Mouse (Mus musculus) intestine, postnatal 0 days (tissue): ENCODE measurements around the gene Fntb. TPM values are rescaled to one million over a fixed set of nuclear protein-coding genes. Genes with fewer than 3 reads are reported as not detected.

Experiments used
- ATAC-seq: fragments of 200-750 bp; cut with Nextera tagmentation; 2 replicates; pipeline ENCODE4 v1.8.0; 2017; ENCODE audit warnings: mild to moderate bottlenecking, moderate TSS enrichment, moderate library complexity
- H3K27ac ChIP-seq: fragments of 300-500 bp; sonication (generic); 2 replicates; pipeline ENCODE4 v1.5.1; 2014; ENCODE audit warnings: mild to moderate bottlenecking, low read depth, low read length, moderate library complexity
- H3K27me3 ChIP-seq: fragments of 300-500 bp; sonication (generic); replicated peaks from 2 replicates; pipeline ENCODE4 v1.6.1; 2014; ENCODE audit warnings: low read length, mixed read lengths; ENCODE audit not compliant: control insufficient read depth, insufficient read depth
- H3K36me3 ChIP-seq: fragments of 300-500 bp; sonication (generic); 2 replicates; pipeline ENCODE4 v1.6.1; 2014; ENCODE audit warnings: mild to moderate bottlenecking, moderate library complexity; ENCODE audit not compliant: control insufficient read depth, insufficient read depth
- H3K4me1 ChIP-seq: fragments of 300-500 bp; sonication (generic); replicated peaks from 2 replicates; pipeline ENCODE4 v1.6.1; 2014; ENCODE audit warnings: antibody characterized with exemption, low read length, mixed read lengths; ENCODE audit not compliant: control insufficient read depth, insufficient read depth
- H3K4me2 ChIP-seq: fragments of 300-500 bp; sonication (generic); replicated peaks from 2 replicates; pipeline ENCODE4 v1.6.1; 2014; ENCODE audit warnings: low read depth, mild to moderate bottlenecking, moderate library complexity
- H3K4me3 ChIP-seq: fragments of 300-500 bp; sonication (generic); 2 replicates; pipeline ENCODE4 v1.5.1; 2014; ENCODE audit warnings: low read depth, low read length
- H3K9ac ChIP-seq: fragments of 300-500 bp; sonication (generic); 2 replicates; pipeline ENCODE4 v1.6.1; 2014; ENCODE audit warnings: mild to moderate bottlenecking, low read depth, low read length
- H3K9me3 ChIP-seq: fragments of 300-500 bp; sonication (generic); 2 replicates; pipeline ENCODE4 v1.6.1; 2016; ENCODE audit warnings: mixed run types; ENCODE audit not compliant: control insufficient read depth
- CTCF ChIP-seq: sonication (generic); IDR thresholded peaks from 2 replicates; pipeline ENCODE4 v1.5.1; 2016; ENCODE audit warnings: low read depth, mild to moderate bottlenecking, control low read depth, antibody characterized with exemption, moderate library complexity
- WGBS: fragments of 180-500 bp; shearing (Covaris S2); extraction: QIAGEN DNeasy Blood & Tissue Kit; methylation state at CpG from one replicate; pipeline ENCODE4 v1.1.7; 2014; 5-methylcytosine and 5-hydroxymethylcytosine counted together
- polyA plus RNA-seq: library from polyadenylated mRNA; unstranded; fragments of >200 nt; fragmentation: Nextera tagmentation; extraction: Ambion mirVana; gene quantifications from 2 replicates; pipeline ENCODE4 v1.2.1, GENCODE M21; 2015

The Fntb gene
- polyA plus RNA-seq, 1 experiment from 2014 or later: 13.5 TPM

DNA sequence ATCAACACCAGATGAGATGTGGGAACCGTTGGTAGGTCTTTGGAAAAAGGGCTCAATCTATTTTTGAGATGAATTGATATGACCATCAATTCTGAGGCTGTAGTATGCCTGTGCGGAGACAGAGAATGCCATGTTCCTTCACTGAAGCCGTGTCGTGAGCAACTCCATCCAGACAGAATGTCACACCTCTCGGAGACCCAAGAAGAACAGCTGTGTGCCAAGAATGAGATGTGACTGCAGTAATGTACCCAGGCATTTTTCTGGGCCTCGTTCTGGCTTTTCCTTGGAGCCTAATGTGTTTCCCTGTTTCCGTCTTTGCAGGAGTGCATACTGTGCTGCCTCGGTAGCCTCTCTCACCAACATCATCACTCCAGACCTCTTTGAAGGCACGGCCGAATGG is 131.6 kb downstream of the Fntb start:
- Histone ChIP-seq H3K4me1 (no peaks in the 10 kb centered on the region), H3K9ac (no peak overlapping the region), H3K9me3 (no peaks in the 10 kb centered on the region), H3K27ac (no peak overlapping the region), H3K4me2 (no peak overlapping the region), H3K27me3 (no peaks in the 10 kb centered on the region), H3K4me3 (no peak overlapping the region), H3K36me3 (peaks cover 6% of the 10 kb centered on the region; the same call in 1 of the 2 replicates)
- no peak for TF ChIP-seq CTCF
- no peak for ATAC-seq
- 89% methylated on average over 10 of the region's 10 CpGs for WGBS

DNA sequence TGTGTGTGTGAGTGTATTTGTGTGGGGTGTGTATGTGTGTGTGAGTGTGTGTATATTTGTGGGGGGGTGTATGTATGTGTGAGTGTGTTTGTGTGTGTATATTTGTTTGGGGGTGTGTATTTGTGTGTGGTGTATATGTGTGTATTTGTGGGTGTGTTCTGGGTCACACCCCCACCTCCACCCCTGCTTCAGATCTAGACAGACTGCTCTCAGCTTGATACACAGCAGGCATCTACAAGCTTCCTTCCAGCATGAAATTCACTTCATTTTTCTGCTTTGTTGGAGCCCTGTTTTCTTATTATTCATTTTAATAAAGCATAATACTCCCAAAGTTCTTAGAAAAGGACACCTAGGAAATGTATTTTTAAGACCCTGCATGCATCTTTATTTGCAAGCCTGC is 132.8 kb downstream of the Fntb start:
- Histone ChIP-seq H3K4me1 (no peaks in the 10 kb centered on the region), H3K9ac (no peak overlapping the region), H3K36me3 (peaks cover 3% of the 10 kb centered on the region; the same call in 1 of the 2 replicates), H3K4me2 (no peak overlapping the region), H3K4me3 (no peak overlapping the region), H3K9me3 (no peaks in the 10 kb centered on the region), H3K27me3 (no peaks in the 10 kb centered on the region), H3K27ac (no peak overlapping the region)
- ATAC-seq: no peak
- TF ChIP-seq CTCF: no peak

DNA sequence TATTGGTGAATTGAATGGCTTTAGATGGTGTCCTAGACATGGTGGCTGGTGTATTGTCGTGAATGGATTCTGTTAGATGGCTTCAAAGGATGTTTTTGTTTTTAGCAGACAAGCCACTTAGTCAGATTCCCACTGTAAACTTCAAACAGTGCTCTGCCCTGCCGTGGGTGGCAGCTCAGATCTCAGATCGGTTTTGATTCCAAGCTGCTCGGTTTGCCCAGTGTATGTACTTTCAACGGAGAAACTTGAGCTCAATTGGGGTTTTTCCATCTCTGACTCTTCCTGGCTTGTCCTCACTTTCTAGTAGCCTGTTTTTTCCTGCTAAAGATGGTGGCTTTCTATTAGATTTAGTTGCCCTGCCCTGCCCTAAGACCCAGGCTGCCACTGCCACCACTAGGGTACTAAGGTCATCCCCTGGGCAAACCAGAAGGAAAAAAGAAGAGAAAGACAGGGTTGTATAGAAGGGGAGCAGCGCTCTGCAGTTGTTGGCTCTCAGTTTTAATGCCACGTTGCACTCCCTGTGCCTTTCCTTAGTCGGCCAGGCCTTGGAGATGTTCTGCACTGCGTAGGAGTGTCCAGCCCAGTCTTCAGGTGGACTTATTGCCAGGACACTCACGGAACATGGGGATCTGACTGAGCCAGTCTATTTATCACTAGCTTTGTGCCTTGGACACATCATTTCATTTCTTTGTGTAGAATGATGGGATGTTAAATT is 134.0 kb downstream of the Fntb start:
- H3K9ac ChIP-seq: no peak overlapping the region
- no peaks in the 10 kb centered on the region for H3K4me1 ChIP-seq
- no peak for ATAC-seq
- TF ChIP-seq CTCF: no peak
- H3K27me3 ChIP-seq: no peaks in the 10 kb centered on the region
- no peak overlapping the region for H3K4me3 ChIP-seq
- no peak overlapping the region for H3K27ac ChIP-seq
- H3K4me2 ChIP-seq: no peak overlapping the region
- WGBS: 93% methylated on average over 10 of the region's 10 CpGs
- H3K9me3 ChIP-seq: no peaks in the 10 kb centered on the region
- H3K36me3 ChIP-seq: peaks cover 3% of the 10 kb centered on the region; the same call in 1 of the 2 replicates

DNA sequence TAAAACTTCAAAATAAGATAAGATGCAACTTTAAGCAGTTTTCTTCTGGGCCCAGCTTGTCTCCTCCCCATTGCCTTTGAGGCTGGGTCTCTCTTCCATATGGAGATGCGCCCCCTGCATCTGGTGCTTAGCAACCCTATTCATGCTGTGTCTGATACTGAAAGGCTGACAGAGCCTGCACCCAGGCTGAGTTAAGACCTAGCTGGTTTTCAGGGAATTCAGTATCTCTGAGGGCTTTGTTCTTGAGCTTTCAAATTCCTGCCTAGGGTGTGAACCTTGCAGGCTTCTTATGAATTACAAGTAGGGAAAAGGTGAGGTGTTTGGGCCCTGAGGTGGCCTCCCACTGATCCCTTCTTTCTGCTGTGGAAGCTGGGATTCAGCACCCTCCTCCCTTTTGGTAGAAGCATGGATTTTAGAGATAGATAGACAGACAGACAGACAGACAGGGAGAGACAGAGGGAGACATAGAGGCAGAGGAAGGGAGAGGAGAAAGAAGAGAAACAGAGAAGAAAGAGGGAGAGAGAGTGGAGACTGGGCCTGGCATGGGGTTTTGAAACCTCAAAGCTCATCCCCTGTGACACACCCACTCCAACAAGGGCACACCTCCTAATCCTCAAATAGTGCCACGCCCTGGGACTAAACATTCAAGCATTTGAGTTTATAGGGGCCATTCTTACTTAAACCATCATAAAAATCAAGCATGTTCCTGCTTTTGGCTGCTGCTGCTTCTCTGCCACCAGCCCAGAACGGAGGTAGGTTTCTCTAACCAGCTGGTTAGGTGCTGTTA is 136.3 kb downstream of the Fntb start:
- Histone ChIP-seq H3K4me3 (no peak overlapping the region), H3K9ac (no peak overlapping the region), H3K27ac (no peak overlapping the region), H3K4me2 (no peak overlapping the region), H3K36me3 (peaks cover 4% of the 10 kb centered on the region; the same call in 1 of the 2 replicates), H3K4me1 (no peaks in the 10 kb centered on the region), H3K9me3 (no peaks in the 10 kb centered on the region), H3K27me3 (no peaks in the 10 kb centered on the region)
- 77% methylated on average over 3 of the region's 3 CpGs for WGBS
- no peak for TF ChIP-seq CTCF
- no peak for ATAC-seq

DNA sequence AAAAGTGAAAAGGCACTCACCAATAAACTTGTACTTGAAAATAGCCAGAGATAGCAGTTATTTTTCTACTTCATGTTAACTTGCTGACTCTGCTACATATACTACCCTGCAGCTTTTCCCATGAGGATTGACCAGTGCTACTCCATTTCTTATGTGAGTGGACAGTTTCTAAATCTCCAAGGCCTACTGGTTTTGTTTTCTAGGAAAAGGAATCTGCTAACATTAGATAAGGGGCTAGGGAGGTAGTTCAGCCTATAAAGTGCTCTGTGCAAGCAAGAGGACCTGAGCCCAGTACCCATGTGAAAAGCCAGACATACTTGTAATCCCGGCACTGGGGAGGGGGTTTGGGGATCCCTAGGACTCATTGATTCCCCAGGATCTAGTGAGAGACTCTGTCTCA is 140.9 kb downstream of the Fntb start:
- Histone ChIP-seq H3K4me3 (no peak overlapping the region), H3K4me1 (no peaks in the 10 kb centered on the region), H3K27me3 (no peaks in the 10 kb centered on the region), H3K27ac (no peak overlapping the region), H3K9me3 (no peaks in the 10 kb centered on the region), H3K4me2 (no peak overlapping the region), H3K9ac (no peak overlapping the region), H3K36me3 (peaks cover 10% of the 10 kb centered on the region; the same call in 1 of the 2 replicates)
- no peak for TF ChIP-seq CTCF
- no peak for ATAC-seq
- WGBS: 88% methylated on average over 1 of the region's 1 CpGs

DNA sequence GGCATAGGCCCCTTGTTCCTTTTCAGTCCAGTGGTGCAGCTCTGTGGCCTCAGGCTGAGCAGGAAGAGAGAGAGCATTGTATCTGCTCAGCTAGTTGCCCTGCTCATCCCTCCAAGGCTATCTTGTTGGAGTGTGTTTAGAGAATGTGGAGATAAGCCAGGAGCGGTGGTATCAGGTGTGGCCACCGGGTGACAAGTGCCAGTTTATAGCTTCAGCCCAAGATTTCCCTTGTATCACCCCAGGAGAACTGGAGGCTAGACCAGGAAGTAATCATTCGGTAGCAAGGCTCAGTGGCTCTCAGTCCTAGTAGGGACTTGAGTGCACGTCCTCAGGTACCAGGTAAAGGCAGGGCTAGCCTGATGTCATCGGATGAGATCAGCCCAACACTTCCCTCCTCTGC is 143.8 kb downstream of the Fntb start:
- ATAC-seq: peak; percentile 41; the same call in 1 of the 2 replicates
- 43% methylated on average over 5 of the region's 5 CpGs for WGBS

More for the DNA sequence above, 143.8 kb downstream of the Fntb start:
- Histone ChIP-seq H3K27ac (no peak overlapping the region), H3K4me2 (no peak overlapping the region), H3K36me3 (peaks cover 9% of the 10 kb centered on the region; the same call in 1 of the 2 replicates), H3K4me1 (no peaks in the 10 kb centered on the region), H3K9ac (no peak overlapping the region), H3K9me3 (no peaks in the 10 kb centered on the region), H3K4me3 (no peak overlapping the region), H3K27me3 (no peaks in the 10 kb centered on the region)
- no peak for TF ChIP-seq CTCF
